Mouse (Mus musculus) heart, embryonic 16.5 days (tissue): ENCODE measurements around the gene Usp5. TPM values are rescaled to one million over a fixed set of nuclear protein-coding genes. Genes with fewer than 3 reads are reported as not detected.
A peak's percentile ranks its signal among the peaks of the same experiment; 100 is the strongest.
"Not testable (repeated sequence)": the region's sequence is repeated elsewhere in the genome, so short reads cannot be mapped to it uniquely, and the experiment has no call there.

Experiments used
- ATAC-seq: fragments of 200-750 bp; cut with Nextera tagmentation; replicated peaks from 2 replicates; pipeline ENCODE4 v1.8.0; 2017; ENCODE audit warnings: moderate number of reproducible peaks; ENCODE audit not compliant: insufficient read depth, low FRiP score; ENCODE audit errors: extremely low read depth
- H3K27ac ChIP-seq: fragments of 300-500 bp; sonication (generic); 2 replicates; pipeline ENCODE4 v1.5.1; 2014; ENCODE audit warnings: mild to moderate bottlenecking, low read length, control low read depth, moderate library complexity
- H3K27me3 ChIP-seq: fragments of 300-500 bp; sonication (generic); 2 replicates; pipeline ENCODE4 v1.6.1; 2014; ENCODE audit warnings: low read length, mixed read lengths; ENCODE audit not compliant: control insufficient read depth, insufficient read depth
- H3K36me3 ChIP-seq: fragments of 300-500 bp; sonication (generic); 2 replicates; pipeline ENCODE4 v1.6.1; 2014; ENCODE audit not compliant: control insufficient read depth, insufficient read depth
- H3K4me1 ChIP-seq: fragments of 300-500 bp; sonication (generic); 2 replicates; pipeline ENCODE4 v1.6.1; 2014; ENCODE audit warnings: low read length, mixed read lengths; ENCODE audit not compliant: control insufficient read depth, insufficient read depth
- H3K4me2 ChIP-seq: fragments of 300-500 bp; sonication (generic); 2 replicates; pipeline ENCODE4 v1.6.1; 2014; ENCODE audit warnings: low read depth, mild to moderate bottlenecking, control low read depth, low read length
- H3K4me3 ChIP-seq: fragments of 300-500 bp; sonication (generic); 2 replicates; pipeline ENCODE4 v1.5.1; 2014; ENCODE audit warnings: mild to moderate bottlenecking, control low read depth, low read length
- H3K9ac ChIP-seq: fragments of 300-500 bp; sonication (generic); 2 replicates; pipeline ENCODE4 v1.6.1; 2014; ENCODE audit warnings: low read length, control low read depth
- H3K9me3 ChIP-seq: fragments of 300-500 bp; sonication (generic); replicated peaks from 2 replicates; pipeline ENCODE4 v1.6.1; 2016; ENCODE audit warnings: low read length; ENCODE audit not compliant: control insufficient read depth
- WGBS: fragments of 180-500 bp; shearing (Covaris S2); extraction: QIAGEN DNeasy Blood & Tissue Kit; methylation state at CpG from one replicate; pipeline ENCODE4 v1.1.7; 2014; 5-methylcytosine and 5-hydroxymethylcytosine counted together
- polyA plus RNA-seq: library from polyadenylated mRNA; unstranded; fragments of >200 nt; fragmentation: Nextera tagmentation; extraction: Ambion mirVana; gene quantifications from 2 replicates; pipeline ENCODE4 v1.2.1, GENCODE M21; 2015

Usp5 gene
- polyA plus RNA-seq, 1 experiment from 2014 or later, result 104 TPM

GRCm38 (mm10) chr6:124814858-124815774, 14.2 kb downstream of the Usp5 start:
- H3K9ac ChIP-seq, result no peak overlapping the region
- H3K36me3 ChIP-seq, result peaks cover 52% of the 10 kb centered on the region
- H3K9me3 ChIP-seq, result no peaks in the 10 kb centered on the region
- H3K4me3 ChIP-seq, result no peak overlapping the region
- H3K27ac ChIP-seq, result no peak overlapping the region
- H3K4me2 ChIP-seq, result no peak overlapping the region
- H3K4me1 ChIP-seq, result peaks cover 32% of the 10 kb centered on the region
- no peak for ATAC-seq
- no peaks in the 10 kb centered on the region for H3K27me3 ChIP-seq
- 67% methylated on average over 9 of the region's 9 CpGs for WGBS

- peak overlapping the region; percentile 89 for H3K4me3 ChIP-seq
- peaks cover 46% of the 10 kb centered on the region for H3K36me3 ChIP-seq
- 38% methylated on average over 8 of the region's 8 CpGs for WGBS
- ATAC-seq, result no peak
- no peaks in the 10 kb centered on the region for H3K9me3 ChIP-seq
- H3K4me1 ChIP-seq, result peaks cover 38% of the 10 kb centered on the region
- H3K4me2 ChIP-seq, result peak overlapping the region; percentile 90
- H3K27ac ChIP-seq, result no peak overlapping the region
- no peaks in the 10 kb centered on the region for H3K27me3 ChIP-seq
- H3K9ac ChIP-seq, result peak overlapping the region; percentile 41; the same call in 1 of the 2 replicates
Measured at GRCm38 (mm10) chr6:124814448-124814847, 14.8 kb downstream of the Usp5 start.

GRCm38 (mm10) chr6:124813933-124814332, 15.4 kb downstream of the Usp5 start, which contains the start of gene Tpi1:
TSS of gene Tpi1 (minus strand) at chr6:124814296.
- Histone ChIP-seq H3K36me3 (peaks cover 41% of the 10 kb centered on the region), H3K4me3 (peak within 1 kb of the TSS; percentile 89), H3K27ac (peak within 1 kb of the TSS; percentile 99), H3K4me1 (peaks cover 41% of the 10 kb centered on the region), H3K4me2 (peak within 1 kb of the TSS; percentile 90), H3K9ac (peak within 1 kb of the TSS; percentile 97), H3K27me3 (no peaks in the 10 kb centered on the region), H3K9me3 (no peaks in the 10 kb centered on the region)
- ATAC-seq, result peak; percentile 88
- 0% methylated on average over 22 of the region's 22 CpGs for WGBS

DNA sequence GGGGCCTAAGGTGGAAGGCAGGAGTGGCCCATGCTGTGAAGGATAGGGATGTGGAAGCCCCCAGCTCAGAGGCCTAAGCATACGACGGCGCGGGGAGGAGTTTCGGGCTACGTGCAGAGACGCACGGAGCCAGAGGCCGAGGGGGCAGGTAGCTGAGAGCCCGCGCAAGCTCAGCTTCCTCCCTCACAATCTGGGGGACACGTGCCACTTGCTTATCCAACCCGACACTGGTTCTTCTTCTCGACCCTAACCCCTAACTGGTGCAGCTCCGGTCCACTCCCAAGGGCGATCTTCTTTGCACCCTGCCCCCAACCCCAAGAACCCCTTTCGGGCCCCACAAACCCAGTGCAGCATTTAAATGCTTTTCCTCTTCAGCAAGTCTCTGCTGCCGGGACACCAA, 15.8 kb downstream of the Usp5 start:
- H3K27me3 ChIP-seq, result no peaks in the 10 kb centered on the region
- H3K4me3 ChIP-seq, result peak overlapping the region; percentile 89
- H3K4me2 ChIP-seq, result peak overlapping the region; percentile 90
- peak; percentile 71 for ATAC-seq
- under 1% methylated on average over 18 of the region's 18 CpGs for WGBS
- H3K4me1 ChIP-seq, result peaks cover 41% of the 10 kb centered on the region
- peak overlapping the region; percentile 99 for H3K27ac ChIP-seq
- peaks cover 40% of the 10 kb centered on the region for H3K36me3 ChIP-seq
- no peaks in the 10 kb centered on the region for H3K9me3 ChIP-seq
- peak overlapping the region; percentile 97 for H3K9ac ChIP-seq

DNA sequence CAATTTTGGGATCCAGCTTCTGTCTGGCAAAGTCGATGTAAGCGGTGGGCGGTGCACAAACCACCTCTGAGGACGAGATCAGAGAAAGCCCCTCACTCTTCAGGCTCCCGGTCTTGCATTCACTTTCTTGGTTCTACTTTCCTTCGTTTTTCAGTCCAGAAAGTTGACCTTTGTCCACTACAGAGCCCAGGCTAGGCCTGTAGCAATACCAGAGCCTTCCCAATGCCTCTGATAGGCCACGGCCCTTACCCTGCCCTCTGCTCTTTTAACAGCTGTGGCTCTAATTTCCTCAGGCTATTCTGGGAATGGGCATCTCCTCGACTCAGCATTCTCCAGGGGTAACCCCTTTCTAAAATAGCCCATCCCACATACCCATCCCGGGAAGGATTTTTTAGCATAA, 16.4 kb downstream of the Usp5 start:
- WGBS, result 13% methylated on average over 9 of the region's 9 CpGs
- Histone ChIP-seq H3K4me1 (peaks cover 46% of the 10 kb centered on the region), H3K27ac (peak overlapping the region; percentile 99), H3K9me3 (no peaks in the 10 kb centered on the region), H3K4me3 (peak overlapping the region; percentile 89), H3K4me2 (peak overlapping the region; percentile 90), H3K27me3 (no peaks in the 10 kb centered on the region), H3K36me3 (peaks cover 34% of the 10 kb centered on the region), H3K9ac (peak overlapping the region; percentile 97)
- ATAC-seq, result no peak

- WGBS, result 69% methylated on average over 24 of the region's 24 CpGs
- H3K27ac ChIP-seq, result peak overlapping the region; percentile 99
- H3K27me3 ChIP-seq, result no peaks in the 10 kb centered on the region
- peak overlapping the region; percentile 89 for H3K4me3 ChIP-seq
- peaks cover 52% of the 10 kb centered on the region for H3K4me1 ChIP-seq
- H3K9ac ChIP-seq, result peak overlapping the region; percentile 97
- no peaks in the 10 kb centered on the region for H3K9me3 ChIP-seq
- H3K36me3 ChIP-seq, result peaks cover 25% of the 10 kb centered on the region
- ATAC-seq, result no peak
- H3K4me2 ChIP-seq, result peak overlapping the region; percentile 90
Measured at GRCm38 (mm10) chr6:124811701-124812560, 17.4 kb downstream of the Usp5 start.

- peak overlapping the region; percentile 14; the same call in 1 of the 2 replicates for H3K27ac ChIP-seq
- 72% methylated on average over 4 of the region's 4 CpGs for WGBS
- H3K9me3 ChIP-seq, result no peaks in the 10 kb centered on the region
Measured at GRCm38 (mm10) chr6:124811403-124811665, 17.9 kb downstream of the Usp5 start.

GRCm38 (mm10) chr6:124810566-124811402, 18.5 kb downstream of the Usp5 start:
- not testable (repeated sequence) for H3K27me3 ChIP-seq, H3K9me3 ChIP-seq, H3K27ac ChIP-seq, H3K4me3 ChIP-seq, H3K9ac ChIP-seq, ATAC-seq, H3K4me2 ChIP-seq
- peaks cover 62% of the 10 kb centered on the region for H3K4me1 ChIP-seq
- peaks cover 18% of the 10 kb centered on the region for H3K36me3 ChIP-seq
- 73% methylated on average over 11 of the region's 11 CpGs for WGBS

More at GRCm38 (mm10) chr6:124811403-124811665, 17.9 kb downstream of the Usp5 start:
- ATAC-seq, result no peak
- Histone ChIP-seq H3K4me1 (peaks cover 56% of the 10 kb centered on the region), H3K27me3 (no peaks in the 10 kb centered on the region), H3K4me3 (no peak overlapping the region), H3K4me2 (no peak overlapping the region), H3K9ac (peak overlapping the region; percentile 5; the same call in 1 of the 2 replicates), H3K36me3 (peaks cover 19% of the 10 kb centered on the region)
